Mouse (Mus musculus) limb, embryonic 14.5 days (tissue): ENCODE measurements around the gene Prrxl1. TPM values are rescaled to one million over a fixed set of nuclear protein-coding genes. Genes with fewer than 3 reads are reported as not detected.

ENCODE experiments used
- ATAC-seq: fragments of 200-750 bp; cut with Nextera tagmentation; 2 replicates; pipeline ENCODE4 v1.8.0; 2017; ENCODE audit warnings: low read depth, moderate number of reproducible peaks, moderate TSS enrichment; ENCODE audit not compliant: low FRiP score
- DNase-seq: peaks from one replicate; pipeline ENCODE4 v3.0.0-alpha.2; 2015; ENCODE audit warnings: low spot score
- H3K27ac ChIP-seq: fragments of 300-500 bp; sonication (generic); replicated peaks from 2 replicates; pipeline ENCODE4 v1.5.1; 2014; ENCODE audit warnings: low read depth, mild to moderate bottlenecking, low read length, moderate library complexity, mixed read lengths
- H3K27me3 ChIP-seq: fragments of 300-500 bp; sonication (generic); 2 replicates; pipeline ENCODE4 v1.6.1; 2014; ENCODE audit warnings: low read length, mixed read lengths; ENCODE audit not compliant: control insufficient read depth, insufficient read depth
- H3K36me3 ChIP-seq: fragments of 300-500 bp; sonication (generic); 2 replicates; pipeline ENCODE4 v1.6.1; 2014; ENCODE audit warnings: mild to moderate bottlenecking, low read length, moderate library complexity, mixed read lengths; ENCODE audit not compliant: control insufficient read depth, insufficient read depth
- H3K4me1 ChIP-seq: fragments of 300-500 bp; sonication (generic); 2 replicates; pipeline ENCODE4 v1.6.1; 2014; ENCODE audit warnings: antibody characterized with exemption, low read length, mixed read lengths; ENCODE audit not compliant: control insufficient read depth, insufficient read depth
- H3K4me2 ChIP-seq: fragments of 300-500 bp; sonication (generic); replicated peaks from 2 replicates; pipeline ENCODE4 v1.6.1; 2014; ENCODE audit warnings: low read depth, mild to moderate bottlenecking, low read length, moderate library complexity; ENCODE audit not compliant: severe bottlenecking
- H3K4me3 ChIP-seq: fragments of 300-500 bp; sonication (generic); replicated peaks from 2 replicates; pipeline ENCODE4 v1.5.1; 2014; ENCODE audit warnings: low read length
- H3K9ac ChIP-seq: fragments of 300-500 bp; sonication (generic); 2 replicates; pipeline ENCODE4 v1.6.1; 2014; ENCODE audit warnings: mild to moderate bottlenecking, low read depth, low read length, moderate library complexity; ENCODE audit not compliant: severe bottlenecking
- H3K9me3 ChIP-seq: fragments of 300-500 bp; sonication (generic); 2 replicates; pipeline ENCODE4 v1.6.1; 2016; ENCODE audit warnings: low read length; ENCODE audit not compliant: control insufficient read depth
- POLR2A ChIP-seq: fragments of 200-500 bp; IDR thresholded peaks from 2 replicates; pipeline ENCODE4 v1.8.0; 2012; ENCODE audit warnings: inconsistent platforms, mild to moderate bottlenecking, moderate library complexity, borderline replicate concordance; ENCODE audit not compliant: insufficient read depth, insufficient read length; ENCODE audit errors: extremely low read depth
- WGBS: fragments of 180-500 bp; shearing (Covaris S2); extraction: QIAGEN DNeasy Blood & Tissue Kit; methylation state at CpG from one replicate; pipeline ENCODE4 v1.1.7; 2014; 5-methylcytosine and 5-hydroxymethylcytosine counted together
- polyA plus RNA-seq, 2 experiments: library from polyadenylated mRNA; depleted of rRNA in 1 of 2; stranded (reverse) in 1 of 2; unstranded in 1 of 2; fragments of >200 nt; fragmentation: Nextera tagmentation in 1 of 2; extraction: Ambion mirVana in 1 of 2; gene quantifications; 2 replicates each; pipeline versions ENCODE4 v1.2.1 to v1.2.3; 2012 to 2014

Prrxl1 gene
- polyA plus RNA-seq, 2 experiments = 0.09 TPM; not detected in 1

DNA sequence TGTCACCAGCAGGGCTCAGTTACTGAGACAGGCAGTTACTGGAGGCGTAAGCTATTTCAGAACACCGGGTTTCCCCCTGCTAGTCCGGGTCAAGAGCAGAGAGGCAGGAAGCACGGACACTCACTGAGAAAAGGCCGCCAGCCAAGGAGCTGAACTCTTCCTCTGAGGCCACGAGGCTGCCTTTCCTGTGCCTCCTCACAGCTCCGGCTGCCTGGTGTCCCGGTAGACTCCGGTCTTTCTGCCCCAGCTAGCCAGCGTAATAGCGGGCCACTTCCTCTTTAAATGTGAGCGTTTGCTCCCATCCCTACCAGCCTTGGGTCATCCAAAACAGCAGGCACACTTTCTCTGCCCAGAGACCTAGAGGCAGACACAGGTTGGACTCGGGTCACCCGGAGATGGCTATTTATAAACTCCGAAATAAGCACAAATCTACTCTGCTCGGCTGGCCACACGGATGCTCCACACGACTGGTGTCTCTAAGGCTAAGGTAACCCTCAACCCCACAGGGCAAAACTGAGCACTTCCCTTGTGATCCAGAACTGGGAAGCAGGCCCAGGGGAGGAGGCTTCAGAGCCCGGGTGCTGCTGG lies 84.1 kb downstream of the Prrxl1 start:
- H3K36me3 ChIP-seq = no peaks in the 10 kb centered on the region
- no peaks in the 10 kb centered on the region for H3K9me3 ChIP-seq
- WGBS = 53% methylated on average over 19 of the region's 19 CpGs
- H3K4me3 ChIP-seq = no peak overlapping the region
- H3K27me3 ChIP-seq = no peaks in the 10 kb centered on the region
- no peak for TF ChIP-seq POLR2A
- H3K9ac ChIP-seq = no peak overlapping the region
- H3K27ac ChIP-seq = no peak overlapping the region
- ATAC-seq (no peak), DNase-seq (no peak)
- H3K4me2 ChIP-seq = no peak overlapping the region
- H3K4me1 ChIP-seq = peaks cover 6% of the 10 kb centered on the region; the same call in 1 of the 2 replicates

DNA sequence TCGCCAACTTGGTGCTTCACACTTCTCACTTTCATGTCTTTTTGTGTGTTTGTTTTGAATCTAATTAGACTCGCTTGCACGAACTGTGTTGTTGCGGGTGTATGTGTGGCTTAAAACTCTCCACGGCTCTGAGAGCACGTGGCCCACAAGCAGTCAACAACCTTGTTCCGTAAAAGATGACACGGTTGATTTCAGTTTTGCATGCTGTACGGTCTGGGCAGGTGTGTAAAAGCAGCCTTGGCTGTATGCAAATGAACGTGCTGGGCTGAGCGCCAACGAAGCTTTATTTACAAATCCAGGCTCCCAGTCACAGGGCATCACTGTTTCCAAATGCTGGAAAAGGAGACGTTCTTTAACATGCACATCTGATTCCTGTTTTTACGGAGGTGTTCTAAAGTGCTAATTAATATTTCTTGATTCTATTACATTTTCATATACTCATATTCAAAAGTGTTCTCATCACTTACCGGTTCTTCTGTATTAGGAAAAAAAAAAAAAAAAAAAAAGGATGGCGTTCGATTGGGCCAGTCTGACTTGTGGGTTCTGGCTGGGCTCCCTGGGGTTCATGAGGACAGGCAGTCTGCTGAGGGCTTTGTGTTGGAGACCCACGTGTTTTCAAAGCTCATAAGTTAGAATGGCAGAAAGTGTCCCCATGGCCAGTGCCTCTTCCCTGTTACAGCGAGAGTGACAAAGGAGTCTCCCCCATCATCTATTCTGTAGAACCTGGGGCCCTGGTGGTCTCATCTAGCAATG lies 85.0 kb downstream of the Prrxl1 start:
- DNase-seq (no peak), ATAC-seq (no peak)
- whole genome bisulfite sequencing = 54% methylated on average over 19 of the region's 19 CpGs
- Histone ChIP-seq H3K9ac (no peak overlapping the region), H3K27me3 (no peaks in the 10 kb centered on the region), H3K4me2 (no peak overlapping the region), H3K4me1 (peaks cover 6% of the 10 kb centered on the region; the same call in 1 of the 2 replicates), H3K27ac (no peak overlapping the region), H3K4me3 (no peak overlapping the region), H3K36me3 (no peaks in the 10 kb centered on the region), H3K9me3 (no peaks in the 10 kb centered on the region)
- no peak for TF ChIP-seq POLR2A

DNA sequence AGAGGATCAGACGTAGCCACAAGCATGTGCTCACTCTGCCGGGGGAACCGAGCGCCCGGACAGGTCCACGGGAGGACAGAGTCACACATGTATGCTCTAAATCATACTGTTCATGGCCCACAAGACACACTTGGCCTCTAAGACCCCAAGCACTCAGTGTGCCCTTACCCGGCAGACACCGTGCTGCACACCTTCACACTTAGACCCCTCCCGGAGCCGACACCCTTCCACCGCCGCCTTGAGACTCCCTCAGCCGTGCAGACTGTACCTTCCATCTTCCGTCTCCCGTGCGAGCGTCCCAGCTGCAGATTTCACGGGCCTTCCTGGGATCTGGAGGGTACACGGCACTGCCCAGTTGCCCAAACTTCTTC lies 85.5 kb downstream of the Prrxl1 start:
- peaks cover 6% of the 10 kb centered on the region; the same call in 1 of the 2 replicates for H3K4me1 ChIP-seq
- no peaks in the 10 kb centered on the region for H3K36me3 ChIP-seq
- TF ChIP-seq POLR2A = no peak
- no peak for DNase-seq
- ATAC-seq = 0 out of 2 replicates have a peak, but pooled peaks have one; percentile 24
- no peak overlapping the region for H3K27ac ChIP-seq
- WGBS = 60% methylated on average over 19 of the region's 19 CpGs
- H3K9me3 ChIP-seq = no peaks in the 10 kb centered on the region
- no peak overlapping the region for H3K4me2 ChIP-seq
- no peak overlapping the region for H3K9ac ChIP-seq
- H3K4me3 ChIP-seq = no peak overlapping the region
- no peaks in the 10 kb centered on the region for H3K27me3 ChIP-seq

DNA sequence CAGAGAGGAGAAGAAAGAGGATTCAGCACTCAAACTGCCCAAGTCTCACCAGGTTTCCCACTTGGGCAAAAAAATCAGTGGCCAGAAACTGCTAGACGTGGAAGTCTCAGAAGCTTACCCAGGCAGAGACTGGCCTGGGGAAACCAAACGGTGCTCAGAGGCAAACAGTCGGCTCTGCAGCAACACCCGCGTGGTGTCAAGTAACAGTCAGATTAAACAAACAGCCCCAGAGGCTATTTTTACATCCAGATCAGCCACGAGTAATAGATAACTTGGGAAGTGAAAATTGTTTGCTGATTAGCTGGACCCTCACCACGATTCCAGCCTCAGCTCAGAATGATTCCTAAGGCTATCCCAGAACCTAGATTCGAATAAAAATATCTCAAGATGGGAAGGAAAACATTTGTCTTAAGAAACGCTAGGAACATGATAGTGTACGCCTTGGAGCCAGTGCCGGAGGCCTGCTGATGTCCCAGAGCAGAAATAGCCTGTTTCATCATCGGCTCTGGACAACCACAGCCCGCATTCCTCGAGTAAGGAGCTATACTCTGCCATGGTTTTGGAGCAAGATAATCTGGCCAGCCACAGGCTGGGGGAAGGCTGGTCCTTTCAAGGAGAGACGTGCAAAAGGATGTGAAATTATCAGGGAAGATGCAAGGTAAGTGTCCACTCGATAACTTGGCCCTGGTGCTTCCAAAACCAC lies 86.1 kb downstream of the Prrxl1 start, which contains the start of gene 3425401B19Rik:
3425401B19Rik (minus strand) TSS at position 170 of the 703 bp plus-strand sequence.
- TF ChIP-seq POLR2A = no peak
- Histone ChIP-seq H3K27ac (no peak within 1 kb of the TSS), H3K27me3 (no peaks in the 10 kb centered on the region), H3K4me2 (no peak within 1 kb of the TSS), H3K4me1 (peaks cover 6% of the 10 kb centered on the region; the same call in 1 of the 2 replicates), H3K4me3 (no peak within 1 kb of the TSS), H3K9me3 (no peaks in the 10 kb centered on the region), H3K36me3 (no peaks in the 10 kb centered on the region), H3K9ac (no peak within 1 kb of the TSS)
- 49% methylated on average over 16 of the region's 16 CpGs for WGBS
- DNase-seq (no peak), ATAC-seq (peak; percentile 61; the same call in 1 of the 2 replicates)

DNA sequence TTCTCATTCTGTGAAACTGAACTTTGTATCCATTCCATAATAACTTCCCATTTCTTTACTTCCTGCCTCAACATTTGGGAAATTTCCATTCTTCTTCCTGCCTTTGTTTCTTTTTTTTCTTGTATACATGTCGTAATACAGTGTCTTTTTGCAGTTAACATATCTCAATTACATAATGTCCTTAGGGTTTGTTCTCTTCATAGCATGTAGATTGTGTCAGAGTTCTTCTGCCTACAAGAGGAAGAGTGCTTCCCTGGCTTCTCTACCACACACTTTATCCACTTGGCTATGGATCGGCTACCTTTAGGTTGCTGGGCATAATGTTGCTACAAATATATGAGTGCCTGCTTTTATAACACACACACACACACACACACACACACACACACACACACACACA lies 96.7 kb downstream of the Prrxl1 start:
- TF ChIP-seq POLR2A = no peak
- Histone ChIP-seq H3K4me2 (no peak overlapping the region), H3K4me3 (no peak overlapping the region), H3K27ac (no peak overlapping the region), H3K27me3 (no peaks in the 10 kb centered on the region), H3K36me3 (no peaks in the 10 kb centered on the region), H3K9me3 (no peaks in the 10 kb centered on the region), H3K9ac (no peak overlapping the region), H3K4me1 (peaks cover 11% of the 10 kb centered on the region; the same call in 1 of the 2 replicates)
- DNase-seq (no peak), ATAC-seq (no peak)
- 74% methylated on average over 2 of the region's 2 CpGs for WGBS
